8 mouse cellular contexts compared by ENCODE assay signal in genomic region chr3:31145641-31146290, GRCm38 (mm10). TPM values are rescaled to one million over a fixed set of nuclear protein-coding genes. Genes with fewer than 3 reads are reported as not detected.
A peak's percentile ranks its signal among the peaks of the same experiment; 100 is the strongest.
DNase-seq lines count a peak whose midpoint lies in the region; ATAC-seq and TF ChIP-seq lines count a peak whose summit lies in the region.

No protein-coding gene starts in this region.

- H3K27ac ChIP-seq in spleen, adult 2 months (ENCODE audit: insufficient read depth, low read length): no peak overlapping the region
- H3K27ac ChIP-seq in gastrocnemius, adult 2 months: no peak overlapping the region
- H3K27ac ChIP-seq in hindbrain, postnatal 0 days: no peak overlapping the region
- no peak overlapping the region for H3K27ac ChIP-seq in left cerebral cortex, adult 2 months

- peaks cover 5% of the 10 kb centered on the region; the same call in 1 of the 2 replicates for H3K27me3 ChIP-seq in spleen, adult 2 months (ENCODE audit: control insufficient read depth, insufficient read depth, low read length)
- 0 out of 2 replicates have a peak, but pooled peaks cover 8% of the 10 kb centered on the region for H3K27me3 ChIP-seq in hindbrain, postnatal 0 days (ENCODE audit: insufficient read depth, low read length)

- 6% methylated on average over 14 of the region's 14 CpGs for WGBS in spleen, adult 2 months
- 12% methylated on average over 14 of the region's 14 CpGs for WGBS in hindbrain, postnatal 0 days

- peaks cover 4% of the 10 kb centered on the region for H3K4me1 ChIP-seq in spleen, adult 2 months (ENCODE audit: control insufficient read depth, insufficient read depth, insufficient read length)
- 0 out of 2 replicates have a peak, but pooled peaks cover 3% of the 10 kb centered on the region for H3K4me1 ChIP-seq in hindbrain, postnatal 0 days (ENCODE audit: insufficient read depth, low read length)

- H3K4me3 ChIP-seq in spleen, adult 2 months (ENCODE audit: extremely low read depth, insufficient read depth, insufficient read length): no peak overlapping the region
- no peak overlapping the region for H3K4me3 ChIP-seq in gastrocnemius, adult 2 months
- H3K4me3 ChIP-seq in hindbrain, postnatal 0 days (ENCODE audit: low read length): no peak overlapping the region
- no peak overlapping the region for H3K4me3 ChIP-seq in left cerebral cortex, adult 2 months

- TF ChIP-seq POLR2A in spleen, adult 2 months (IDR thresholded peaks at IDR 0.05; ENCODE audit: low read depth, low read length): no peak

- DNase-seq in spleen, adult 2 months (ENCODE audit: low read depth in 1 of 2, low spot score in 2 of 2): peak; percentile 23 to 65
- DNase-seq in spleen, postnatal 14 days (ENCODE audit: low spot score in 2 of 2): no peak
- peak; percentile 75 to 83 for DNase-seq in cerebellum, postnatal 36 days
- DNase-seq in gastrocnemius, adult 2 months: peak; percentile 82
- peak; percentile 96 for DNase-seq in hindbrain, postnatal 0 days (ENCODE audit: low spot score)
- DNase-seq in left cerebral cortex, adult 2 months (ENCODE audit: extremely low spot score in 1 of 2, low spot score in 2 of 2): peak; percentile 73 to 76
- DNase-seq in right cerebral cortex, adult 2 months (ENCODE audit: low spot score in 2 of 2): peak; percentile 87

- peak overlapping the region; percentile 28; the same call in 1 of the 2 replicates for H3K4me2 ChIP-seq in hindbrain, postnatal 0 days (ENCODE audit: low read depth, low read length)

- peak; percentile 87 for ATAC-seq in hindbrain, postnatal 0 days
- peak; percentile 96 for ATAC-seq in megakaryocyte, adult 5-6 weeks (ENCODE audit: poor library complexity, severe bottlenecking)

- H3K36me3 ChIP-seq in spleen, adult 2 months (ENCODE audit: control insufficient read depth, insufficient read depth, low read length): no peaks in the 10 kb centered on the region
- no peaks in the 10 kb centered on the region for H3K36me3 ChIP-seq in hindbrain, postnatal 0 days (ENCODE audit: insufficient read depth, low read length)

- no peak overlapping the region for H3K9ac ChIP-seq in hindbrain, postnatal 0 days (replicated peaks; ENCODE audit: low read length)

- peak; percentile 76; the same call in 1 of the 2 replicates for TF ChIP-seq CTCF in spleen, adult 2 months (IDR thresholded peaks at IDR 0.05; ENCODE audit: extremely low read depth, insufficient read depth, insufficient read length, insufficient replicate concordance)
- TF ChIP-seq CTCF in gastrocnemius, adult 2 months (IDR thresholded peaks at IDR 0.05): peak; percentile 96
- peak; percentile 93 for TF ChIP-seq CTCF in hindbrain, postnatal 0 days (IDR thresholded peaks at IDR 0.05; ENCODE audit: low read depth)
- TF ChIP-seq CTCF in left cerebral cortex, adult 2 months (IDR thresholded peaks at IDR 0.05): peak; percentile 92

- no peaks in the 10 kb centered on the region for H3K9me3 ChIP-seq in hindbrain, postnatal 0 days (ENCODE audit: low read length)

- intact Hi-C loops in gastrocnemius, adult 2 months (cut with DNase I): loop anchor here (1.0 to 5.0 kb wide), 2 partner anchors 312 to 458 kb away; no protein-coding TSS in a partner anchor
- intact Hi-C loops in left cerebral cortex, adult 2 months (cut with DNase I): loop anchor here (1.0 to 10.0 kb wide), 4 partner anchors 92 to 458 kb away; no protein-coding TSS in a partner anchor

RNA-seq across cellular contexts. Expression of gene Cldn11, which starts 4.0 kb away (rescaled TPM):
- polyA plus RNA-seq in spleen, adult 2 months (2012; rRNA removed): 0.06 TPM in 1 of 2 replicates, not detected in the other
- total RNA-seq in gastrocnemius, adult 2 months (2021): under 1 TPM in 1 of 2 experiments, not detected in 1; 0.17 TPM
- total RNA-seq in hindbrain, postnatal 0 days (2014; rRNA removed): 61.8 and 80.1 TPM in 2 replicates
- 71.0 and 76.7 TPM in 2 replicates for polyA plus RNA-seq in hindbrain, postnatal 0 days (2015; fragmentation: Nextera tagmentation; extraction: Ambion mirVana)
- total RNA-seq in left cerebral cortex, adult 2 months (2021): 10 to 100 TPM; 73.8 to 75.7 TPM
- total RNA-seq in megakaryocyte, adult 5-6 weeks (2015): not detected in 2 replicates
- total RNA-seq in megakaryocyte, adult 5-6 weeks (2017): not detected in 2 replicates

RNA-seq across cellular contexts. Expression of gene Skil, which starts 50.9 kb away (rescaled TPM):
- polyA plus RNA-seq in spleen, adult 2 months (2012; rRNA removed): 4.7 and 5.5 TPM in 2 replicates
- 10 to 100 TPM in 1 of 2 experiments, 1 to 10 TPM in 1; 8.3 to 19.8 TPM for total RNA-seq in gastrocnemius, adult 2 months (2021)
- 36.4 and 38.9 TPM in 2 replicates for total RNA-seq in hindbrain, postnatal 0 days (2014; rRNA removed)
- polyA plus RNA-seq in hindbrain, postnatal 0 days (2015; fragmentation: Nextera tagmentation; extraction: Ambion mirVana): 23.9 and 25.1 TPM in 2 replicates
- 10 to 100 TPM; 65.8 to 68.1 TPM for total RNA-seq in left cerebral cortex, adult 2 months (2021)
- 20.4 and 21.8 TPM in 2 replicates for total RNA-seq in megakaryocyte, adult 5-6 weeks (2015)
- 31.6 and 32.5 TPM in 2 replicates for total RNA-seq in megakaryocyte, adult 5-6 weeks (2017)

Comparison
In these comparisons a context has a peak if more than half of its experiments do, and no peak if none do; other contexts are left out.
1. DNase-seq: peak in spleen, adult 2 months (2 of 2), cerebellum, postnatal 36 days (2 of 2), gastrocnemius, adult 2 months (single experiment), hindbrain, postnatal 0 days (single experiment), left cerebral cortex, adult 2 months (2 of 2) and right cerebral cortex, adult 2 months (2 of 2); none in spleen, postnatal 14 days (0 of 2).
2. RNA of gene Cldn11, which starts 4.0 kb away (total RNA-seq): 61.8 to 80.1 TPM in hindbrain, postnatal 0 days and 73.8 to 75.7 TPM in left cerebral cortex, adult 2 months; 0.17 TPM in gastrocnemius, adult 2 months and not detected in megakaryocyte, adult 5-6 weeks; every median in the first group is over 10 times any median in the second.
3. Peak in every context shown above with its lines, with median percentiles within 50 percentile points of each other: CTCF ChIP-seq.